15 mouse cellular contexts compared by ENCODE assay signal in the genomic region with DNA sequence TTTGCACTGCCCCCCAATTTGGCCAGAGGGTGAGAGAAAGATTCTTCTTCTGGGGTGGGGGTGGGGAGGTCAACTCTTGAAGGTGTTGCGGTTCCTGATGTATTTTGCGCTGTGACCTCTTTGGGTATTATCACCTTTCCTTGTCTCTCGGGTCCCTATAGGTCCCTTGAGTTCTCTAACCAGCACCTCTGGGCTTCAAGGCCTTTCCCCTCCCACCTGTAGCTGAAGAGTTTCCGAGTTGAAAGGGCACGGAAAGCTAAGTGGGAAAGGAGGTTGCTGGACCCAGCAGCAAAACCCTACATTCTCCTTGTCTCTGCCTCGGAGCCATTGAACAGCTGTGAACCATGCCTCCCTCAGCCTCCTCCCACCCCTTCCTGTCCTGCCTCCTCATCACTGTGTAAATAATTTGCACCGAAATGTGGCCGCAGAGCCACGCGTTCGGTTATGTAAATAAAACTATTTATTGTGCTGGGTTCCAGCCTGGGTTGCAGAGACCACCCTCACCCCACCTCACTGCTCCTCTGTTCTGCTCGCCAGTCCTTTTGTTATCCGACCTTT. TPM values are rescaled to one million over a fixed set of nuclear protein-coding genes. Genes with fewer than 3 reads are reported as not detected.
A peak's percentile ranks its signal among the peaks of the same experiment; 100 is the strongest.
DNase-seq lines count a peak whose midpoint lies in the region; ATAC-seq lines count a peak whose summit lies in the region.
"Had no signal": no experiment of that assay in that cellular context is flagged by ENCODE, and none has a peak within 500 bp of the region (broad histone marks: within the 10 kb centered on the region; RNA-seq: fewer than 3 reads in every experiment).

No protein-coding gene starts in this region.

- no peak for ATAC-seq in embryonic facial prominence, embryonic 15.5 days (ENCODE audit: insufficient number of reproducible peaks, low FRiP score, low TSS enrichment, low read depth)
- no peak for ATAC-seq in limb, embryonic 12.5 days (ENCODE audit: insufficient number of reproducible peaks, insufficient read depth, low FRiP score, low TSS enrichment, low read depth)
- ATAC-seq in erythroblast, adult 5-6 weeks (replicated peaks; ENCODE audit: low FRiP score, poor library complexity, severe bottlenecking) = no peak

- peaks cover 99% of the 10 kb centered on the region for H3K27me3 ChIP-seq in embryonic facial prominence, embryonic 15.5 days
- H3K27me3 ChIP-seq in limb, embryonic 12.5 days = peaks cover 100% of the 10 kb centered on the region
- no peaks in the 10 kb centered on the region for H3K27me3 ChIP-seq in splenic B cell, adult 2 months (ENCODE audit: control insufficient read depth, insufficient read depth, low read length, poor library complexity, severe bottlenecking)

- H3K36me3 ChIP-seq in embryonic facial prominence, embryonic 15.5 days = no peaks in the 10 kb centered on the region
- no peaks in the 10 kb centered on the region for H3K36me3 ChIP-seq in limb, embryonic 12.5 days
- no peaks in the 10 kb centered on the region for H3K36me3 ChIP-seq in splenic B cell, adult 2 months (ENCODE audit: control insufficient read depth, insufficient read depth, low read length, poor library complexity, severe bottlenecking)
- H3K36me3 ChIP-seq: G1E had no signal

- no peaks in the 10 kb centered on the region for H3K9me3 ChIP-seq in embryonic facial prominence, embryonic 15.5 days (replicated peaks)
- H3K9me3 ChIP-seq in limb, embryonic 12.5 days = no peaks in the 10 kb centered on the region

- H3K4me3 ChIP-seq in embryonic facial prominence, embryonic 15.5 days (replicated peaks) = peak overlapping the region; percentile 33; the same call in 1 of the 2 replicates
- peak overlapping the region; percentile 34; the same call in 1 of the 2 replicates for H3K4me3 ChIP-seq in limb, embryonic 12.5 days (replicated peaks)

- no peak overlapping the region for H3K27ac ChIP-seq in embryonic facial prominence, embryonic 15.5 days (replicated peaks)
- no peak overlapping the region for H3K27ac ChIP-seq in limb, embryonic 12.5 days

- DNase-seq in kidney, postnatal 4 days = peak; percentile 41 to 55
- DNase-seq in kidney, adult 8-10 months = no peak
- DNase-seq in splenic B cell, adult 2 months (ENCODE audit: low read depth, low spot score) = peak; percentile 22
- no peak for DNase-seq in right cerebral cortex, postnatal 10 days (ENCODE audit: low spot score in 2 of 2)
- DNase-seq in cerebellum, adult 8-10 months = no peak
- DNase-seq: adrenal gland, postnatal 14 days; cerebellum, postnatal 36 days; layer of hippocampus, postnatal 36 days; retina, postnatal 1 day had no signal

- 4% methylated on average over 13 of the region's 13 CpGs for WGBS in embryonic facial prominence, embryonic 15.5 days
- WGBS in limb, embryonic 12.5 days = 2% methylated on average over 13 of the region's 13 CpGs

- H3K4me1 ChIP-seq in embryonic facial prominence, embryonic 15.5 days = peaks cover 41% of the 10 kb centered on the region
- H3K4me1 ChIP-seq in limb, embryonic 12.5 days (replicated peaks) = peaks cover 41% of the 10 kb centered on the region

- H3K4me2 ChIP-seq in embryonic facial prominence, embryonic 15.5 days (replicated peaks) = peak overlapping the region; percentile 46
- peak overlapping the region; percentile 44 for H3K4me2 ChIP-seq in limb, embryonic 12.5 days

- H3K9ac ChIP-seq in embryonic facial prominence, embryonic 15.5 days = no peak overlapping the region
- no peak overlapping the region for H3K9ac ChIP-seq in limb, embryonic 12.5 days (replicated peaks)

RNA-seq across cellular contexts. Expression of a gene that starts 3.6 kb away (rescaled TPM):
- polyA plus RNA-seq in embryonic facial prominence, embryonic 15.5 days (2015; fragmentation: Nextera tagmentation; extraction: Ambion mirVana) = 0.07 TPM in 1 of 2 replicates, not detected in the other
- not detected in 2 replicates for polyA plus RNA-seq in limb, embryonic 12.5 days (2016; fragmentation: Nextera tagmentation; extraction: Ambion mirVana)
- not detected in 2 replicates for total RNA-seq in erythroblast, adult 5-6 weeks (2015; ENCODE audit: low replicate concordance)
- not detected in 2 replicates for total RNA-seq in erythroblast, adult 5-6 weeks (2017; ENCODE audit: low replicate concordance)
- total RNA-seq: adrenal gland, postnatal 14 days; G1E; hematopoietic stem cell, adult 5-6 weeks; layer of hippocampus, postnatal 36 days had no signal
- polyA plus RNA-seq: G1E; lung, embryonic 16.5 days had no signal

RNA-seq across cellular contexts. Expression of a gene that starts 15.3 kb away (rescaled TPM):
- 6.0 and 8.0 TPM in 2 replicates for polyA plus RNA-seq in embryonic facial prominence, embryonic 15.5 days (2015; fragmentation: Nextera tagmentation; extraction: Ambion mirVana)
- polyA plus RNA-seq in limb, embryonic 12.5 days (2016; fragmentation: Nextera tagmentation; extraction: Ambion mirVana) = 1.5 and 1.7 TPM in 2 replicates
- 1.0 TPM in 1 of 2 replicates, not detected in the other for total RNA-seq in erythroblast, adult 5-6 weeks (2015; ENCODE audit: low replicate concordance)
- total RNA-seq in erythroblast, adult 5-6 weeks (2017; ENCODE audit: low replicate concordance) = not detected in 2 replicates

RNA-seq across cellular contexts. Expression of a gene that starts 16.1 kb away (rescaled TPM):
- 0.04 and 0.05 TPM in 2 replicates for polyA plus RNA-seq in embryonic facial prominence, embryonic 15.5 days (2015; fragmentation: Nextera tagmentation; extraction: Ambion mirVana)
- polyA plus RNA-seq in limb, embryonic 12.5 days (2016; fragmentation: Nextera tagmentation; extraction: Ambion mirVana) = 0.23 TPM in 1 of 2 replicates, not detected in the other
- not detected in 2 replicates for total RNA-seq in erythroblast, adult 5-6 weeks (2015; ENCODE audit: low replicate concordance)
- total RNA-seq in erythroblast, adult 5-6 weeks (2017; ENCODE audit: low replicate concordance) = not detected in 2 replicates
- total RNA-seq: adrenal gland, postnatal 14 days had no signal
- polyA plus RNA-seq: lung, embryonic 16.5 days had no signal

RNA-seq across cellular contexts. Expression of a gene that starts 30.2 kb away (rescaled TPM):
- polyA plus RNA-seq in embryonic facial prominence, embryonic 15.5 days (2015; fragmentation: Nextera tagmentation; extraction: Ambion mirVana) = 52.6 and 53.3 TPM in 2 replicates
- polyA plus RNA-seq in limb, embryonic 12.5 days (2016; fragmentation: Nextera tagmentation; extraction: Ambion mirVana) = 46.5 and 54.1 TPM in 2 replicates
- total RNA-seq in erythroblast, adult 5-6 weeks (2015; ENCODE audit: low replicate concordance) = 7.1 and 8.4 TPM in 2 replicates
- 4.6 and 8.1 TPM in 2 replicates for total RNA-seq in erythroblast, adult 5-6 weeks (2017; ENCODE audit: low replicate concordance)

RNA-seq across cellular contexts. Expression of a gene that starts 38.1 kb away (rescaled TPM):
- polyA plus RNA-seq in embryonic facial prominence, embryonic 15.5 days (2015; fragmentation: Nextera tagmentation; extraction: Ambion mirVana) = 90.5 and 91.9 TPM in 2 replicates
- 81.4 and 88.4 TPM in 2 replicates for polyA plus RNA-seq in limb, embryonic 12.5 days (2016; fragmentation: Nextera tagmentation; extraction: Ambion mirVana)
- total RNA-seq in erythroblast, adult 5-6 weeks (2015; ENCODE audit: low replicate concordance) = 20.2 and 21.5 TPM in 2 replicates
- total RNA-seq in erythroblast, adult 5-6 weeks (2017; ENCODE audit: low replicate concordance) = 35.1 and 37.9 TPM in 2 replicates

Comparison
In these comparisons a context has a peak if more than half of its experiments do, and no peak if none do; other contexts are left out.
1. DNase-seq: peak in kidney, postnatal 4 days (2 of 2) and splenic B cell, adult 2 months (single experiment); none in kidney, adult 8-10 months (0 of 2), right cerebral cortex, postnatal 10 days (0 of 2) and cerebellum, adult 8-10 months (single experiment).